Mouse (Mus musculus) frontal cortex, adult (tissue): ENCODE data around the gene Smg9.
A peak's percentile ranks its signal among the peaks of the same experiment; 100 is the strongest.

Experiments used
- ATAC-seq: cut with Nextera tagmentation; 2 replicates; pipeline ENCODE4 v1.9.2; 2017; ENCODE audit warnings: mild to moderate bottlenecking, moderate library complexity, mixed read lengths; ENCODE audit not compliant: low TSS enrichment

Gene Smg9

GRCm38 (mm10) chr7:24441785-24442184, 42.4 kb downstream of the Smg9 start:
- no peak for ATAC-seq

GRCm38 (mm10) chr7:24442313-24442712, 42.9 kb downstream of the Smg9 start:
- no peak for ATAC-seq

DNA sequence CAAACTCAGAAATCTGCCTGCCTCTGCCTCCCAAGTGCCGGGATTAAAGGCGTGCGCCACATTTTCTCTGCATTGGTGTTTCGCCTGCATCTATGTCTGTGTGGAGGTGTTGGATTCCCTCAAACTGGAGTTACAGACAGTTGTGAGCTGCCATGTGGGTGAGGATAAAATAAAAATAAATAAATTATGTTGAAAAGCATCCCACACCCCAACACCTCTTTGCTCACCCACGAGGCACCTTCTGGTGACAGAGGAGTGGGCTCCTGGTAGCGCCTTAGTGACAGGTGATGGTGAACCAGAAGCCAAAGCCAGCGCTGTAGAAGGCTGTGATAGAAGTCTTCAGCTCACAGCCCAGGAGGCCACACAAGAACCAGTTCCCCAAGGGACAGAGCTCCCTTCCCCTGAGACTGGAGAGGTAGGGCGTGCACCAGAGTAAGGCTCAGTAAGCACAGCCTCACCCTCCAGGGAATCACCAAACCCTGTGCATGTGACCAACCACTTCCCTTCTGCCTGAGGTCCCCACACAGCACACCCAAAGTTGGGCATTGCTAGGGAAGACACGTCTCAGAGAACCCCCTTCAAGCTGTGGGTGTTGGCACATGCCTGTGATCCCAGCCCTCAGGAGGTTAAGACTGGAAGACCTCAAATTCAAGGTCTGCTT, 46.0 kb downstream of the Smg9 start:
- no peak for ATAC-seq

- peak; percentile 51 for ATAC-seq
These were observed 47.4 kb downstream of the Smg9 start for GRCm38 (mm10) chr7:24446697-24447340.

DNA sequence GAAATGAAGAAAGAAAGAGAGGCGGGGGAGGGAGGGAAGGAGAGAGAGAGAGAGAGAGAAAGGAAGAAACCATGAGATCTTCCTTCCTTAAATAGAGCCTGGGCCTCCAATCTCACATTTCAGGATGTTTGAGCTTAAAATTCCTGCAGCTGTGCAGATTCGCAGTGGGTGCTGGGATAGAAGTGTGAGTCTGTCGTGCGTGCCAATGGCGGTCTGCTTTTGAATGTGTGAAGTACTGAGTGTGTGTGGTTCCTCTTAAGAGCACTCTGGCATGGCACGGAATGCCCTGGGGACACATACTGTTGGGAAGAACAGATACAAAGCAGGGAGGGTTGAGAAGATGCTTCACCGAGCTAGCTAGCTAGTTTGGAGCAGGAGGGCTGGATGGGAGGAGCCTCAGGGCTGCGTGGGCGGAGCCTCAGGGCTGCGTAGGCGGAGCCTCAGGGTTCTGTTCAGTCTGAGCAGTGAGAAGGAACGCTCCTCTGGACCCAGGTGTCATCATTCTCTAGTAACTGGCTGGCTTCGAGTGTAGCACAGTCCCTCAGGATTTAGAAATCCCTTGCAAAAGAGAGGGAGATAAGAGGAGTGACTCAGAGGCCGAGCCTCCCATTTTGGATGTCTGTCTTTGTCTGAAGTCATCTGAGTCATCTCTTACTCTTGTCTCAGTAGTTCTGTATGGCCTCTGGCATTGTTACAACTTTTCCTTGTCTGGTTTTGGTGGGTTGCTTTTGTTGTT, 49.5 kb downstream of the Smg9 start:
- peak; percentile 48; the same call in 1 of the 2 replicates for ATAC-seq

DNA sequence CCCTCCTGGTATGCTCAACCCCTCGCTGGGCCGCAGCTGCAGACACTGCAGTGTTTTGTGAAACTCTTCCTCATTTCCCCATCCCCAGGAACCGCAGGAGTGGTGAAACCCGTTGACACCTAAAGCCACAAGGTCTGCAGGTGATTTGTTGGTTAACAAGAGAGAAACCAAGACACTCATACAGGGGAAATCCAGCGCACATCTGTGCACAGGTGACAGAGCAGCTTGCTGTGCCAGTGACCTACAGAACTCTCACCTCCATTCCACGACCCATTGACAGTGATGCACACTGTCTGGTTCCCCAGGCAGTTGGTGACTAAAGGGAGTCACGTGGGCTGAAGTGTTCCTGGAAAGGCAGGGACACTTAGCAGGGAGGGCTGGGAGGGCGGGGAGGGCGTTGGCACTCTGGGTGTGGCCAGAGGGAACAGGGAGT, 51.2 kb downstream of the Smg9 start:
- ATAC-seq = no peak

DNA sequence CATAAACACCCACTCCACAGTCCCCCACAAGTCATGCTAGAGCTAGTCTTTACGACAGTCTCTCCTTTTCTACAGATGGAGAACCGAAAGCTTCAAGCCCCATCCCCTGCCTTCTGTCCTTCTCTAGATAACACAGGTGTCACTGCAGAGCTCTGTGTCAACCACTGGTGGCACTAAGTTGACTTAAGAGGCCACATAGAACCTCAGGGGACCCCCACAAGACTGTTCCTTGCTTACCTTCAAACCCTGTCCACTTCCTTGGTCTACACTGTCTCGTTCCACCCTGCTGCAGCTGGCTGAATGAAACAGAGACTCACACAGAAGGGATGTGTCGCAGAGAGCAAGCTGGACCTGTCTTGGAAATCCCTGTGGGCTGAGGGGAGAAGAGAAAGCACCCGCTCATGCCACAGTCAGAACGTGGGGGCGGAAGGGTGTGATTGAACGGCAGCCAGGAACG, 52.5 kb downstream of the Smg9 start, which contains the start of gene Irgc1:
Irgc1 (minus strand) TSS at position 443 of the 457 bp plus-strand sequence.
- ATAC-seq = peak; percentile 51; the same call in 1 of the 2 replicates

DNA sequence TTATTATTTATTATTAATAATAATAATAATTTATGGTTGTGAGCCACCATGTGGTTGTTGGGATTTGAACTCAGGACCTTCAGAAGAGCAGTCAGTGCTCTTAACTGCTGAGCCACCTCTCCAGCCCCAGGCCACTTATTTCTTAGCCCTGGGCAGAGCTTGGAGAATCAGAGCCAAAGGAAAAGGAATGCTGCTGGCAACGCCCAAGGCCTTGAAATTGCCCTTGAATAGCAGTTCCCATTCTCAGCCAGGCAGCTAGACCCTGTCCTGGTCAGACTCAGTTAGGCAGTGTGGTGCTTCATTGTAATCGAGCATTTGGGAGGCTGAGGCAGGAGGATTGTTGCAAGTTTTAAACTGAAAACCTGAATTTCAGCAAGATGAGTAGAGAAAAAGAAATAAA, 54.8 kb downstream of the Smg9 start:
- no peak for ATAC-seq

GRCm38 (mm10) chr7:24455726-24456125, 56.3 kb downstream of the Smg9 start:
- ATAC-seq = no peak

DNA sequence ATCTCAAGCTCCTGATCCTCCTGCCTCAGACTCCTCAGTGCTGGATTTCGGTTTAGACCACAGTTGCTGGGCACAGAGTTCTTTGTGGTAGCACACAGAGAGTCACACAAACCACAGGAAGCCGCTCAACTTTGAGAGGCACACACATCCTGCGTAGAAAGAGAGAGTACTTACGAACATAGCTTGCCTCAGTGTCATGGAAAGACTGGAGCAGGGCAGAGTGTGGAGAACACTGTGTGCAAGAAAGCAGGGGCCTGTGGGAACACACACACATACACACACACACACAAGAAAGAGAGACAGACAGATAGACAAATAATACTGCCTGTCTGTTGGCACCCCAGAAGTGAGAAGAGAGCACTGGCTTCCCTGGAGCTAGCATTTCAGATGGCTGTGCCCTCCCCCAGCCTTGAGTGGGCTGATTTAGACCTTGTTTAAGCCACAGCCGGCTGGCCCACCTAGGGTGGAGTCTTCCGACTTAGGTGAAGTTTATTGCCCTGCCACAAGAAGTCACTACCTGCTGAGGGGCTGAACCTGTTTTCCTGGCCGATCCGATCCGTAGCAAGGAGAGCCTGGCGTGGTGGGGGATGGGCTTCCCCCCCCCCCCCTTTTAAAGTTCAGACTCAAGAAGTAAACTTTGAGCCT, 58.4 kb downstream of the Smg9 start:
- ATAC-seq = no peak

DNA sequence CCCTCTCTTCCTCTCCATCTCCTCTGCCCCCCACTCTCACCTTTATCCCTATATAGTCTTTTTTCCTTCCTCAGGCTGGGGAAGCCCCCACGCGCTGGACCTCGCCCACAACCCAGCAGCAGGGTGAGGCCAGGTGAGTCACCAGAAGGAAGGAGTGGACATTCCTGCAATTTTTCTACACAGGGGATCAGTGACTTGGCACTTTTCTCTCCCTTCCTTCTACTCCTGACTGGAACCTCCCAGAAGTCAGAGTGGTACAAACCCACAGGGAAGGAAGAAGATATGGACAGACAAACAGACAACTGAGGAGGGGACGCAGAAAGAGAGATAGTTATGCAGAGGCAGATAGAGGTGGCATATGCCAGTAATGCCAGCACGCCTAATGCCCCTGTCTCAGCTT, 60.0 kb downstream of the Smg9 start:
- no peak for ATAC-seq

DNA sequence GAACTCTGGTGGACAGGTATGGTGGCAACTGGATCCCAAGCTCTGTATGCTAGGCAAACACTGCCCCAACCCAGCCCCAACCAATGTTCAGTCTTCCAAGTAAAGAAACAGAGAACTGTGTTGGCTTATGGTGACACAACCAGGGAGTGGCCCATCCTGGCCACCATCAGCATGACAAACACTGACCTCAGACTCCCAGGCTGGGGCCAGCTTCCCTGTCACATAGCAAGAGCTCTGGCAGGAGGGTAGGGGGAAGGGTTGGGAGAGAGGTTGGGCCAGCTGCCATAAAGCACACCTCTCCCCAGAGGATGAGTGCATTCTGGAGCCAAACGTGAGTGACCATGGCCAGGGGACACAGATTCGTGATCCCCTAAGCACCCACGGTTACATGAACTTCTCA, 60.4 kb downstream of the Smg9 start:
- no peak for ATAC-seq

GRCm38 (mm10) chr7:24461376-24462051, 62.1 kb downstream of the Smg9 start:
- ATAC-seq = no peak

GRCm38 (mm10) chr7:24462388-24463319, 63.2 kb downstream of the Smg9 start, which contains the start of gene Plaur:
TSS of gene Plaur (plus strand) at chr7:24462484.
- ATAC-seq = no peak

DNA sequence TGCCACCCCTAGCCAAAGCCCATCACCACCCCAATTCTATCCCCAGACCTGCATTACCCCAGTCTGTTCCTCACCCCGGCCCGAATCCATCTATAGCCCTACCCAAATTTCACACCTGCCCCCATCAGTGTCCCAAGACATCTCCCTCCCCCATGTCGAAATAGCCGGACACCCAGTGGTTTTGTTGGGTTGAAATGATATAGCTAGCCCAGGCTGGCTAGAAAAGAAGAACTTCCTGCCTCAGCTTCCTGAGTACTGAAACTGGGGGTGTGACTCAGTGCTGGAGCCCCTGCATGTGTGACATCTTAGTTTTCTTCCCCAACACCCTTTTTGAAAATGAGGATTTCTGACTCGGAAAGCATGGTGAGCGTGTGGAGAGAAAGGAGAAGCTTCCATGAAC, 67.4 kb downstream of the Smg9 start:
- no peak for ATAC-seq

DNA sequence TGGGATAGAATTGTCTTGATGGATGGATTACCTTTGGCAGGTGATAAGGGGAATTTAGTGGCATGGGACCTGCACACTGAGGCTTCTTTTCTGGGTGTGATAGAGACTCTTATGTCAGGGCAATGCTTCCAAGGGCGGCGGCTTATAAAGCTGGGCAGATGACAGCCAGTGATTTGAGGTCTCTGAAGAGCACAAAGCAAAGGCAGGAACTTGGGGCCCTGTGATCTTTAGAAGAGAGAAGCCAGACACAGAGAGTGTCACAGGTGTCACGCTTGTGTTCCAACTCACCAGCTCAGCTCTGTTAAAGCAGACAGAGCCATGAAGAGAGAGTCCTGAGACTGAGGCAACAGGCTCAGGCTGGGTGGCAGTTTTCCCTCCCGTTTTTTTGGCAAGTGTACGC, 68.5 kb downstream of the Smg9 start:
- ATAC-seq = no peak

- no peak for ATAC-seq
These were observed 69.7 kb downstream of the Smg9 start for GRCm38 (mm10) chr7:24469126-24469525.

GRCm38 (mm10) chr7:24470356-24470755, 70.9 kb downstream of the Smg9 start:
- no peak for ATAC-seq
